Mouse (Mus musculus) kidney, adult 18-20 months (tissue): Measurements from ENCODE around the gene Gmnc.

Source experiments
- DNase-seq: peaks from one replicate; pipeline ENCODE4 v3.0.0; 2021

Gene Gmnc

GRCm38 (mm10) chr16:26991477-26992300 lies at the start of gene Gmnc:
Gmnc (minus strand) TSS chr16:26991652.
- DNase-seq, result no peak

- no peak for DNase-seq
These were observed 35.8 kb upstream of the Gmnc start for GRCm38 (mm10) chr16:27027281-27027680.

GRCm38 (mm10) chr16:27026226-27026625 lies 34.8 kb upstream of the Gmnc start:
- no peak for DNase-seq

- DNase-seq, result no peak
These were observed 31.3 kb upstream of the Gmnc start for GRCm38 (mm10) chr16:27022746-27023145.

- no peak for DNase-seq
These were observed 25.9 kb upstream of the Gmnc start for GRCm38 (mm10) chr16:27017309-27017708.

GRCm38 (mm10) chr16:27002714-27003113 lies 11.3 kb upstream of the Gmnc start:
- no peak for DNase-seq

- no peak for DNase-seq
These were observed 8.1 kb upstream of the Gmnc start for GRCm38 (mm10) chr16:26999563-26999962.

- DNase-seq, result no peak
These were observed 1.8 kb downstream of the Gmnc start for GRCm38 (mm10) chr16:26989415-26990315.

- no peak for DNase-seq
These were observed 3.3 kb downstream of the Gmnc start for GRCm38 (mm10) chr16:26988188-26988587.

- DNase-seq, result no peak
These were observed 5.7 kb downstream of the Gmnc start for GRCm38 (mm10) chr16:26985796-26986195.

GRCm38 (mm10) chr16:26982112-26982511 lies 9.3 kb downstream of the Gmnc start:
- DNase-seq, result no peak

GRCm38 (mm10) chr16:26967967-26968366 lies 23.5 kb downstream of the Gmnc start:
- peak; percentile 21 for DNase-seq

- no peak for DNase-seq
These were observed 24.6 kb downstream of the Gmnc start for GRCm38 (mm10) chr16:26966830-26967229.

- no peak for DNase-seq
These were observed 29.5 kb downstream of the Gmnc start for GRCm38 (mm10) chr16:26961971-26962370.

- no peak for DNase-seq
These were observed 39.9 kb downstream of the Gmnc start for GRCm38 (mm10) chr16:26951601-26952000.

- DNase-seq, result no peak
These were observed 41.2 kb downstream of the Gmnc start for GRCm38 (mm10) chr16:26950209-26950608.

GRCm38 (mm10) chr16:26903968-26904367 lies 87.5 kb downstream of the Gmnc start:
- no peak for DNase-seq

GRCm38 (mm10) chr16:26901471-26901870 lies 90.0 kb downstream of the Gmnc start:
- DNase-seq, result no peak

GRCm38 (mm10) chr16:26886337-26886736 lies 105.1 kb downstream of the Gmnc start:
- no peak for DNase-seq

GRCm38 (mm10) chr16:26876885-26877284 lies 114.6 kb downstream of the Gmnc start:
- no peak for DNase-seq
